Mouse (Mus musculus): ENCODE results near the gene Nlrx1. TPM values are rescaled to one million over a fixed set of nuclear protein-coding genes. Genes with fewer than 3 reads are reported as not detected.
"Not testable (repeated sequence)": the region's sequence is repeated elsewhere in the genome, so short reads cannot be mapped to it uniquely, and the experiment has no call there.

Gene Nlrx1
- polyA plus RNA-seq, 1 experiment, result 15.2 TPM

- Histone ChIP-seq H3K27ac (ENCODE audit: insufficient read depth, low read depth, low read length) (no peak overlapping the region), H3K36me3 (ENCODE audit: control insufficient read depth, insufficient read depth, low read length) (peaks cover 3% of the 10 kb centered on the region; the same call in 1 of the 2 replicates)
Measured at GRCm38 (mm10) chr9:44309756-44310155, 41.4 kb upstream of the Nlrx1 start.

GRCm38 (mm10) chr9:44307248-44307647, 38.8 kb upstream of the Nlrx1 start:
- no peaks in the 10 kb centered on the region; the same call in 1 of the 2 replicates for H3K4me1 ChIP-seq (ENCODE audit: control insufficient read depth, insufficient read depth, low read length)
- H3K36me3 ChIP-seq (ENCODE audit: control insufficient read depth, insufficient read depth, low read length), result no peaks in the 10 kb centered on the region; the same call in 1 of the 2 replicates
- TF ChIP-seq CTCF (conservative IDR thresholded peaks at IDR 0.05; ENCODE audit: insufficient read depth, insufficient read length, low read depth, low read length), result no peak
- TF ChIP-seq POLR2A (IDR thresholded peaks at IDR 0.05; ENCODE audit: low read depth, low read length), result no peak
- H3K4me3 ChIP-seq (ENCODE audit: insufficient read depth, low read depth, low read length), result no peak overlapping the region
- no peak for DNase-seq
- WGBS, result 76% methylated on average over 2 of the region's 2 CpGs
- no peaks in the 10 kb centered on the region for H3K27me3 ChIP-seq (replicated peaks; ENCODE audit: control insufficient read depth, insufficient read depth, low read length)
- no peak overlapping the region for H3K27ac ChIP-seq (ENCODE audit: insufficient read depth, low read depth, low read length)

More at GRCm38 (mm10) chr9:44309756-44310155, 41.4 kb upstream of the Nlrx1 start:
- DNase-seq, result no peak
- TF ChIP-seq CTCF (conservative IDR thresholded peaks at IDR 0.05; ENCODE audit: insufficient read depth, insufficient read length, low read depth, low read length) (no peak), POLR2A (IDR thresholded peaks at IDR 0.05; ENCODE audit: low read depth, low read length) (no peak)
- Histone ChIP-seq H3K27me3 (replicated peaks; ENCODE audit: control insufficient read depth, insufficient read depth, low read length) (no peaks in the 10 kb centered on the region), H3K4me3 (ENCODE audit: insufficient read depth, low read depth, low read length) (no peak overlapping the region), H3K4me1 (ENCODE audit: control insufficient read depth, insufficient read depth, low read length) (no peaks in the 10 kb centered on the region)
- WGBS, result 60% methylated on average over 3 of the region's 3 CpGs

DNA sequence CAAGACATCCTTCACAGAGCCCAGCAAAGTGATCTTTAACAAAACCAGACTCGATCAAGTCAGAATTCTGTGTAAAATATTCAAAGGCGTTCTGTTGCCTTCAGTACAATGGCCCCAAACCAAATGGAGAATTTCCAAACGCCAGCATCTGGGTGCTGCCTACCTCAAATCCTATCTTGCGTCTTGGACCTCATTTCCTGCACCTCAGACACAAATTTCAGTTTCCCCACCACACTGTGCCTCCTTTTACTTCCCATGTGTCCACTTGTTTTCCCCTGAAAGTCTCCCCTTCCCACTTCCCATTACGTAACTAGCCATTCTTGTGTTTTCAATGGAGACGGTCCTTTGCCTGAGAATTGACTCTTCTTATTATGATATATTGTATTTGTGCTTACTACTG, 38.1 kb upstream of the Nlrx1 start:
- Histone ChIP-seq H3K36me3 (ENCODE audit: control insufficient read depth, insufficient read depth, low read length) (no peaks in the 10 kb centered on the region; the same call in 1 of the 2 replicates), H3K27ac (ENCODE audit: insufficient read depth, low read depth, low read length) (no peak overlapping the region), H3K4me3 (ENCODE audit: insufficient read depth, low read depth, low read length) (no peak overlapping the region), H3K4me1 (ENCODE audit: control insufficient read depth, insufficient read depth, low read length) (no peaks in the 10 kb centered on the region; the same call in 1 of the 2 replicates), H3K27me3 (replicated peaks; ENCODE audit: control insufficient read depth, insufficient read depth, low read length) (no peaks in the 10 kb centered on the region)
- no peak for DNase-seq
- TF ChIP-seq POLR2A (IDR thresholded peaks at IDR 0.05; ENCODE audit: low read depth, low read length) (no peak), CTCF (conservative IDR thresholded peaks at IDR 0.05; ENCODE audit: insufficient read depth, insufficient read length, low read depth, low read length) (no peak)
- 90% methylated on average over 6 of the region's 6 CpGs for WGBS

DNA sequence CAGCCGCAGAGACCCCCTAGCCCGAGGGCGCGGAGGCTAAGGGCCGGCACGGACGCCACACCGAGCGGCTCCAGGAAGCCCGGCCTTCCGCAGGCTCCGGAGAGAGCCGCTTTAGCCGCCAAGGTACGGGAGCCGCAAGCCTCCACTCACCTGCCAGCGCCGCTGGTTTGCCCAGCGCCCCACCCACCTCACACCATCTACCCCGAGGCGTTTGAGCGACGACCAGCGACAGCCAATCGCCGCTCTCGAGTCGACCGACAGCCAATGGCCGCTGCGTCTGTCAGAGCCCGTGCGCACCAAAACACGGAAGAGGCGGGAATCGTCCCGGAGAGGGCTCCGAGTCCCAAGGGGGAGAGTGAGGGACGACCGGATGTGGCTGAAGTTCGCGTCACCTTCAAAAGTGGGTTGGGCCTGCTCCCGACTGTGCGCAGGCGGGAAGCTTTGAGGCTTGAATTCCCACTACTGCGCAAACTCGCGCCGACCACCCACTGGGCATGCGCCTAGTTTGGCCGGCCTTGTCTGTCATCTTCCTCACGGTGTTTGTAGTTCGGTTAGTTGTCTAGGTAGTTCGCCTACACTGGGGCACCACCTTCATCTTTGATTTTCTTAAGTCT, 37.2 kb upstream of the Nlrx1 start, which contains the start of gene Hinfp:
TSS of gene Hinfp (minus strand) at position 206 of the 614 bp plus-strand sequence.
- no peaks in the 10 kb centered on the region for H3K27me3 ChIP-seq (replicated peaks; ENCODE audit: control insufficient read depth, insufficient read depth, low read length)
- H3K27ac ChIP-seq (ENCODE audit: insufficient read depth, low read depth, low read length), result peak within 1 kb of the TSS; percentile 51
- peak within 1 kb of the TSS; percentile 74 for H3K4me3 ChIP-seq (ENCODE audit: insufficient read depth, low read depth, low read length)
- under 1% methylated on average over 54 of the region's 54 CpGs for WGBS
- no peaks in the 10 kb centered on the region; the same call in 1 of the 2 replicates for H3K4me1 ChIP-seq (ENCODE audit: control insufficient read depth, insufficient read depth, low read length)
- no peaks in the 10 kb centered on the region; the same call in 1 of the 2 replicates for H3K36me3 ChIP-seq (ENCODE audit: control insufficient read depth, insufficient read depth, low read length)
- TF ChIP-seq POLR2A (IDR thresholded peaks at IDR 0.05; ENCODE audit: low read depth, low read length) (peak; percentile 74), CTCF (conservative IDR thresholded peaks at IDR 0.05; ENCODE audit: insufficient read depth, insufficient read length, low read depth, low read length) (no peak)
- DNase-seq, result peak; percentile 100

DNA sequence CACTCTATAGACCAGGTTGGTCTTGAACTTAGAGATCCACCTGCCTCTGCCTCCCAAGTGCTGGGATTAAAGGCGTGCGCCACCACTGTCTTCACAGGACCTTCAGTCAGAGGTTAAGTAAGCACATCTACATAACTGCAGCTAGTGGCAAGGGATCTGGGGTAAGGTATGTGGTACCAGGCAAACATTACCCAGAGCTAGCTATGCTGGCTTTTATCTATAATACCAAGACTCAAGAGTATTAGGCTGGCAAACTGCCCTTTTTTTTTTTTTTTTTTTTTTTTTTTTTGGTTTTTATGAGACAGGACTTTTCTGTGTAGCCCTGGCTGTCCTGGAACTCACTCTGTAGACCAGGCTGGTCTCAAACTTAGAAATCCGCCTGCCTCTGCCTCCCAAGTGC, 31.6 kb upstream of the Nlrx1 start:
- 94% methylated on average over 3 of the region's 3 CpGs for WGBS
- H3K4me1 ChIP-seq (ENCODE audit: control insufficient read depth, insufficient read depth, low read length); H3K27me3 ChIP-seq (replicated peaks; ENCODE audit: control insufficient read depth, insufficient read depth, low read length); H3K27ac ChIP-seq (ENCODE audit: insufficient read depth, low read depth, low read length); DNase-seq; H3K36me3 ChIP-seq (ENCODE audit: control insufficient read depth, insufficient read depth, low read length); H3K4me3 ChIP-seq (ENCODE audit: insufficient read depth, low read depth, low read length): not testable (repeated sequence)

DNA sequence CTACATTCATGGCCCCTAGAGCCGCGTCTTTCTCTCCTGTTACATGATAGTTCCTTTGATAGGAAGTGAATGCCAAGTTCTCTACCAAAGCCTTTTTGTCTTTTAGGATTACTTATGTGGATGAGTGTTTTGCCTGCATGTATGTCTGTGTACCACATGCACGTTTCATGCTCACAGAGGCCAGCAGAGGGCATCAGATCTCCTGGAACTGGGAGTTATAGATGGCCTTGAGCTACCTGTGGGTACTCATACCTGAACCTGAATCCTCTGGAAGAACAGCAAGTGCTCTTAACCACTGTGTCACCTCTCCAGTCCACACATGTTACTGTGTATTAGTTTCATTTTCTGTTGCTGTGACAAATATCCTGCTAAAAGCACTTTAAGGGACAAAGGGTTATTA, 24.1 kb upstream of the Nlrx1 start:
- WGBS, result 66% methylated on average over 3 of the region's 3 CpGs
- no peak overlapping the region for H3K27ac ChIP-seq (ENCODE audit: insufficient read depth, low read depth, low read length)
- H3K4me3 ChIP-seq (ENCODE audit: insufficient read depth, low read depth, low read length), result no peak overlapping the region
- H3K27me3 ChIP-seq (replicated peaks; ENCODE audit: control insufficient read depth, insufficient read depth, low read length), result no peaks in the 10 kb centered on the region
- peaks cover 3% of the 10 kb centered on the region for H3K36me3 ChIP-seq (ENCODE audit: control insufficient read depth, insufficient read depth, low read length)
- TF ChIP-seq CTCF (conservative IDR thresholded peaks at IDR 0.05; ENCODE audit: insufficient read depth, insufficient read length, low read depth, low read length) (peak; percentile 74), POLR2A (IDR thresholded peaks at IDR 0.05; ENCODE audit: low read depth, low read length) (no peak)
- H3K4me1 ChIP-seq (ENCODE audit: control insufficient read depth, insufficient read depth, low read length), result no peaks in the 10 kb centered on the region
- DNase-seq, result peak; percentile 73

GRCm38 (mm10) chr9:44288959-44289291, 20.5 kb upstream of the Nlrx1 start:
- WGBS, result 30% methylated on average over 11 of the region's 11 CpGs
- Histone ChIP-seq H3K36me3 (ENCODE audit: control insufficient read depth, insufficient read depth, low read length) (no peaks in the 10 kb centered on the region), H3K4me1 (ENCODE audit: control insufficient read depth, insufficient read depth, low read length) (no peaks in the 10 kb centered on the region), H3K27me3 (replicated peaks; ENCODE audit: control insufficient read depth, insufficient read depth, low read length) (no peaks in the 10 kb centered on the region), H3K4me3 (ENCODE audit: insufficient read depth, low read depth, low read length) (no peak overlapping the region), H3K27ac (ENCODE audit: insufficient read depth, low read depth, low read length) (no peak overlapping the region)
- TF ChIP-seq CTCF (conservative IDR thresholded peaks at IDR 0.05; ENCODE audit: insufficient read depth, insufficient read length, low read depth, low read length) (no peak), POLR2A (IDR thresholded peaks at IDR 0.05; ENCODE audit: low read depth, low read length) (no peak)
- no peak for DNase-seq
